Mouse (Mus musculus) lung, adult 2 months (tissue): ENCODE results near the gene Rasal1.

Source experiments
- CTCF ChIP-seq: fragments of 200-500 bp; IDR thresholded peaks from 2 replicates; pipeline ENCODE4 v1.5.1; 2011; ENCODE audit warnings: mild to moderate bottlenecking, low read length, control low read depth; ENCODE audit not compliant: insufficient read depth
- POLR2A ChIP-seq: fragments of 200-500 bp; IDR thresholded peaks from 2 replicates; pipeline ENCODE4 v1.6.1; 2011; ENCODE audit warnings: low read depth, mild to moderate bottlenecking, control low read depth, low read length, borderline replicate concordance; ENCODE audit errors: extremely low read depth

GRCm38 (mm10) chr5:120670132-120670531 lies 21.5 kb downstream of the Rasal1 start:
- TF ChIP-seq CTCF (no peak), POLR2A (no peak)
